Mouse (Mus musculus) bone marrow, adult 2 months (tissue): Measurements from ENCODE around the gene Tepsin.

Source experiments
- CTCF ChIP-seq: fragments of 200-500 bp; IDR thresholded peaks from 2 replicates; pipeline ENCODE4 v1.5.1; 2011; ENCODE audit warnings: low read length, control low read depth; ENCODE audit not compliant: control insufficient read depth, insufficient read depth
- POLR2A ChIP-seq: fragments of 200-500 bp; IDR thresholded peaks from 2 replicates; pipeline ENCODE4 v1.6.1; 2011; ENCODE audit warnings: low read depth, mild to moderate bottlenecking, control low read depth, low read length, borderline replicate concordance; ENCODE audit not compliant: control insufficient read depth

- TF ChIP-seq CTCF (no peak), POLR2A (no peak)
Observed at GRCm38 (mm10) chr11:120136195-120136594, 37.7 kb upstream of the Tepsin start.
